Mouse (Mus musculus) midbrain, embryonic 10.5 days (tissue): ENCODE measurements at regions not wholly inside any gene's neighbourhood (a gene's known extent, or its start where the extent isn't known, plus 50 kb on each side); places are given as distances from the start of the nearest gene placed in this dataset.
"Not testable (repeated sequence)": the region's sequence is repeated elsewhere in the genome, so short reads cannot be mapped to it uniquely, and the experiment has no call there.

ENCODE experiments used
- DNase-seq: peaks from one replicate; pipeline ENCODE4 v3.0.0-alpha.2; 2017; ENCODE audit warnings: low spot score
- H3K27ac ChIP-seq: fragments of 300-500 bp; sonication (generic); replicated peaks from 2 replicates; pipeline ENCODE4 v1.5.1; 2016; ENCODE audit warnings: mild to moderate bottlenecking
- H3K27me3 ChIP-seq: fragments of 300-500 bp; sonication (generic); 2 replicates; pipeline ENCODE4 v1.6.1; 2016; ENCODE audit warnings: low read depth, mild to moderate bottlenecking; ENCODE audit not compliant: poor library complexity, severe bottlenecking
- H3K36me3 ChIP-seq: fragments of 300-500 bp; sonication (generic); 2 replicates; pipeline ENCODE4 v1.6.1; 2016; ENCODE audit warnings: mild to moderate bottlenecking, moderate library complexity
- H3K4me1 ChIP-seq: fragments of 300-500 bp; sonication (generic); 2 replicates; pipeline ENCODE4 v1.6.1; 2016
- H3K4me3 ChIP-seq: fragments of 300-500 bp; sonication (generic); 2 replicates; pipeline ENCODE4 v1.5.1; 2016; ENCODE audit warnings: mild to moderate bottlenecking, moderate library complexity
- H3K9me3 ChIP-seq: fragments of 300-500 bp; sonication (generic); replicated peaks from 2 replicates; pipeline ENCODE4 v1.6.1; 2016; ENCODE audit warnings: mild to moderate bottlenecking
- WGBS: fragments of 180-500 bp; shearing (Covaris S2); methylation state at CpG from one replicate; pipeline ENCODE4 v1.1.7; 2016; 5-methylcytosine and 5-hydroxymethylcytosine counted together

DNA sequence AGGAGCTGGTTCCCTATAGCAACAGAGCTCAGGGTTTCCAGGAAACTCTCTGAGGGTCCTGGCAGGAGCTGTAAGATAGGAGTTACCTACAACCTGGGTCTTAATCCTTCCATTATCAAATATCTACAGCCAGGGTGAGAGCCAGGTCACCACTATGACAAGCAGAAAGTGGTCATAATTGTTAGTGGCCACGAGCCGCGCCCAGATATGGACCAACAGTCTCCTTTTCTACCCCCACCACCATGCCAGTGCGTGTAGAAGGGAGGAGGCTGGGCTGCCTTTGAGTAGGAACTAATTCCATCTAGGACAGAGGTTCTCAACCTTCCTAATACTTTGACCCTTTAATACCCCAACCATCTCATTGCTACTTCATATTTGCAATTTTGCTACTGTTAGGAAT is 133.0 kb upstream of the Cdk6 start:
- WGBS = 83% methylated on average over 4 of the region's 4 CpGs
- DNase-seq, H3K9me3 ChIP-seq, H3K4me1 ChIP-seq, H3K36me3 ChIP-seq, H3K27ac ChIP-seq, H3K27me3 ChIP-seq, H3K4me3 ChIP-seq: not testable (repeated sequence)

GRCm38 (mm10) chr5:3211284-3211683 is 130.0 kb upstream of the Cdk6 start:
- 95% methylated on average over 3 of the region's 3 CpGs for WGBS
- DNase-seq = no peak

GRCm38 (mm10) chr5:3216053-3216452 is 125.2 kb upstream of the Cdk6 start:
- Histone ChIP-seq H3K4me3 (no peak overlapping the region), H3K27me3 (no peaks in the 10 kb centered on the region), H3K9me3 (no peaks in the 10 kb centered on the region), H3K36me3 (no peaks in the 10 kb centered on the region), H3K27ac (no peak overlapping the region), H3K4me1 (no peaks in the 10 kb centered on the region)
- DNase-seq = no peak
- WGBS = 87% methylated on average over 5 of the region's 5 CpGs

More at GRCm38 (mm10) chr5:3211284-3211683, 130.0 kb upstream of the Cdk6 start:
- no peaks in the 10 kb centered on the region for H3K9me3 ChIP-seq
- H3K4me3 ChIP-seq = no peak overlapping the region
- H3K27me3 ChIP-seq = no peaks in the 10 kb centered on the region
- no peak overlapping the region for H3K27ac ChIP-seq
- H3K4me1 ChIP-seq = no peaks in the 10 kb centered on the region
- H3K36me3 ChIP-seq = no peaks in the 10 kb centered on the region

DNA sequence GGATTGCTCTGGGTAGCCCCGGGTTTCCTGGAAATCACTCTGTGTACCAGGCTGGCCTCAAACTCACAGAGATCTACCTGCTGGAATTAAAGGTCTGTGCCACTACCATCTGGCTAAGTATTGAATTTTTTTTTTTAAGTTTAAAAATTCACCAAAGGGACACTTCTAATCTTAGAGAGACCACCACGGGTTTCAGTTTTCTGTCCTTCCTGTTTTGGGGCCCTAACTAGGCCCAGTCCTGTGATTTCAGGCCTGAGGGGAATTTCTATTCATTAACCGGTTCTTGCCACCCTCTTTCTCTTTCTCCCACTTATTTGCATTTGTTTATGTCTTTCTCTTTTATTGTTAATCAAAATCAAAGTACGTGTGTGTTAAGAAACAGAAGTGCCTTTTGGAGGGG is 122.1 kb upstream of the Cdk6 start:
- Histone ChIP-seq H3K27me3 (no peaks in the 10 kb centered on the region), H3K27ac (no peak overlapping the region), H3K4me3 (no peak overlapping the region), H3K36me3 (no peaks in the 10 kb centered on the region), H3K4me1 (no peaks in the 10 kb centered on the region), H3K9me3 (no peaks in the 10 kb centered on the region)
- WGBS = 55% methylated on average over 4 of the region's 4 CpGs
- no peak for DNase-seq

DNA sequence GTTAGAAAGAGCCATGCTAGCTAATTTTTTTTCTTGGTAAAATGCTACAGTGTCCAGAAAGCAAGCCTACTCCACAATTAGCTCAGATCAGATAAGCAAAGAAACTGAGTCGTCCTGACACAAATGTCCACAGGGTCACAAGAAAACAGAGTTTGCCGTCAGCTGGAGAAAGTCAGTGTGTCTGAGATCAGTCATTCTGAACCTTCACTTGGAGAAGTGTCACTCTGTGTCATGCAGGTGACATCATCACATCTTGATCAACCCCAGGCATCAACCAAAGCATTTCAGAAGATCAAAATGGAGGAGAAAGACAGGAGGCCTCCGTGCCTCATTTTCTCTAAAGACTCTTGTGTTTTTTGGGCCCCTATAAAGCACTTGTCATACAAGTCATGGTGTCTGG is 121.5 kb upstream of the Cdk6 start:
- Histone ChIP-seq H3K4me1 (no peaks in the 10 kb centered on the region), H3K4me3 (no peak overlapping the region), H3K27ac (no peak overlapping the region), H3K36me3 (no peaks in the 10 kb centered on the region), H3K27me3 (no peaks in the 10 kb centered on the region), H3K9me3 (no peaks in the 10 kb centered on the region)
- no peak for DNase-seq
- 87% methylated on average over 3 of the region's 3 CpGs for WGBS

DNA sequence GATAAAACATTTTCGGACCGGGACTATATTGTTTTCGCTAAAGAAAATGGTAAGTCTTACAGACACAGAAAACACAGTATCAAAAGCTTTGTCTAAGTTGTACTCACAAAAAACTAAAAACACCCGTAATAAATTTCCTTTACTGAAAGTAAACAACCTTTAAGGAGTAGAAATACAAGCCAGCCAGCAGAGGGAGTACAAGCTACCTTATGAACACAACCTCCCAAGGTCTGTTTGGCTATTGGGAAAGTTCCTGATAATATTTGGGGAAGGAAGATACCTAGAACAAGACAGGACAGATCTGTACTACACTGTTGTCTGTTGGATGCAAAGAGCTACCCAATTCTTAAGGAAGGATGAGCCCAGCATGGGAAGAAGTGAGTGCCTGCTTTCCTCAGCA is 117.5 kb upstream of the Cdk6 start:
- H3K27ac ChIP-seq, H3K36me3 ChIP-seq, H3K9me3 ChIP-seq, H3K4me1 ChIP-seq, DNase-seq, H3K27me3 ChIP-seq, H3K4me3 ChIP-seq: not testable (repeated sequence)
- 87% methylated on average over 4 of the region's 4 CpGs for WGBS

DNA sequence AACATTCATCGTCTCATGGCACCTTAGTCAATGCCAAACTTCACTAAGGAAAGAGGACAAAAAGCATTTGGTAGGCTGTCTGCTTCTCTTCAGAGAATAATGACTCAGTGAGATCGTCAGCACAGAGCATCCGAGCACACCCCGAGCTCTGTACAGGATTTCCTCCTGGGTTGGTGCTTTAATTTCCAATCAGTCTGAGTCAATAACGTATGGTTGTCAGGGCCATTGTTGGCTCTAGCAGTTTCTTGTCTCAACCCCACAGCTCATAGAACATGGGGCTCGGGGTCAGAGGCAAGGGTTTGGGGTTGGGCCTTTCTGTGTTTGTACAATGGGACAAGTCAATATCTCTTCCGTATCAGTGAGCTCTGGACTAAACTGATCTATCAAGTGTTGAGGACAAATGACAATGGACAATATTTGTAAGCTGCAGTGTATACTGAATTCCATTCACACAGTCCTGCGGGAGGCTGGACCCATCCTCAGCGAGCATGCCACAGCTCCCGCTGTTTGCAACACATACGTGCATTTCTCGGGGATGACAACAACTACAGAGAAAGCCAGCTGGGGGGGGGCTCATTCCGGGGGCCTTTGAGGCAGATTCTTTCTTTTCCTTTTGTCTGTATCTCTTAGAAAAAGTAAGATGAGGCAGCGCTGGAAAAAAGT is 116.8 kb upstream of the Cdk6 start:
- not testable (repeated sequence) for H3K36me3 ChIP-seq, H3K4me1 ChIP-seq, H3K9me3 ChIP-seq, H3K27ac ChIP-seq, H3K4me3 ChIP-seq, DNase-seq, H3K27me3 ChIP-seq
- WGBS = 83% methylated on average over 14 of the region's 14 CpGs

DNA sequence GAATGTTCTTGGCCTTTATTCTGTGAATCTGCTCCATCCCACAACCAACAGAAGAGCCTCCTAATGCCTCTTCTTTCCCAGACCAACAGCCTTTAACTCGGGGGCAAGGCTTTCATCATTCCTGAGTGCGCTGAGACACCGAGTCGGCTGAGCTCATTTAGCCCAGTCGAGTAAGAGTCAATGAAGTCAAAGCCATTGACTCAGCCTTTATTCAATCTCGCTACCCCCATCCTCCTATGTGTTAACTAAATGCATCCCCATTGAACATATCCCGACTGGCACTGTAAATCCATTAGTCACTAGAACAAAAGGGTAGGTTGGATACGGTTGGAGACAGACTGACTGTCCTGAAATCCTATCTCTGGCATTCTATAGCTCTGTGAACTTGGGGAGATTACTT is 115.9 kb upstream of the Cdk6 start:
- not testable (repeated sequence) for H3K9me3 ChIP-seq, DNase-seq

GRCm38 (mm10) chr5:3244067-3244466 is 97.2 kb upstream of the Cdk6 start:
- not testable (repeated sequence) for DNase-seq, H3K9me3 ChIP-seq, H3K27me3 ChIP-seq, H3K4me1 ChIP-seq, H3K4me3 ChIP-seq, H3K27ac ChIP-seq, H3K36me3 ChIP-seq
- WGBS = 88% methylated on average over 2 of the region's 2 CpGs

More for the DNA sequence above, 115.9 kb upstream of the Cdk6 start:
- H3K36me3 ChIP-seq, H3K4me1 ChIP-seq, H3K4me3 ChIP-seq, H3K27me3 ChIP-seq, H3K27ac ChIP-seq: not testable (repeated sequence)
- WGBS = 88% methylated on average over 8 of the region's 8 CpGs

GRCm38 (mm10) chr5:3247333-3247732 is 94.0 kb upstream of the Cdk6 start:
- 87% methylated on average over 2 of the region's 2 CpGs for WGBS
- H3K27ac ChIP-seq = no peak overlapping the region
- no peaks in the 10 kb centered on the region for H3K36me3 ChIP-seq
- DNase-seq = no peak
- H3K4me1 ChIP-seq = no peaks in the 10 kb centered on the region
- no peak overlapping the region for H3K4me3 ChIP-seq
- H3K9me3 ChIP-seq = no peaks in the 10 kb centered on the region
- H3K27me3 ChIP-seq = no peaks in the 10 kb centered on the region

GRCm38 (mm10) chr5:3250273-3250672 is 91.0 kb upstream of the Cdk6 start:
- WGBS = 89% methylated on average over 2 of the region's 2 CpGs
- DNase-seq = no peak
- Histone ChIP-seq H3K27ac (no peak overlapping the region), H3K9me3 (no peaks in the 10 kb centered on the region), H3K4me3 (no peak overlapping the region), H3K36me3 (no peaks in the 10 kb centered on the region), H3K27me3 (no peaks in the 10 kb centered on the region), H3K4me1 (no peaks in the 10 kb centered on the region)

DNA sequence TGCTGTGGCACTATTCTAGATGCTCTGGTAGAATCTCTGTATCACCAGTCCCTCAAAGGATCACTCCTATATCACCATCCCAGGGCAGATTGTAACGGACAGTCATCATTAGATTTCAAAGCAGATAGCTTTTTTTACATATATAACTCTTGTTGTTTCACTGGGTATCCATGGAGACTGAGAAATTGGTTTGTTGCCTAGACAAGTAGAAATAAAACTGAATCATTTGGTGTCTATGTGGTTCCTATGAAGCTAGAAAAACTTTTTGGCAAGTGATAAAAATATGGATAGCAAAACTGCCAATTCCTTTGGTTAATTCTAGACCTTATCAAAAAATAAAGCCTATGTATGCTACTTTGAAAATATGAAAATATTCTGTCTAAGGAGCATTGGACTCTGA is 81.0 kb upstream of the Cdk6 start:
- Histone ChIP-seq H3K4me3 (no peak overlapping the region), H3K27me3 (no peaks in the 10 kb centered on the region), H3K9me3 (no peaks in the 10 kb centered on the region), H3K36me3 (no peaks in the 10 kb centered on the region), H3K27ac (no peak overlapping the region), H3K4me1 (no peaks in the 10 kb centered on the region)
- 75% methylated on average over 1 of the region's 1 CpGs for WGBS
- no peak for DNase-seq

- H3K4me3 ChIP-seq, H3K4me1 ChIP-seq: not testable (repeated sequence)
- WGBS = 89% methylated on average over 8 of the region's 8 CpGs
These were observed 76.1 kb upstream of the Cdk6 start for GRCm38 (mm10) chr5:3264988-3265738.

More at GRCm38 (mm10) chr5:3264988-3265738, 76.1 kb upstream of the Cdk6 start:
- H3K27me3 ChIP-seq, H3K36me3 ChIP-seq, H3K27ac ChIP-seq, H3K9me3 ChIP-seq, DNase-seq: not testable (repeated sequence)
